Mouse (Mus musculus) right cerebral cortex, postnatal 36 days (tissue): ENCODE data around the gene Icosl.
"Not testable (repeated sequence)": the region's sequence is repeated elsewhere in the genome, so short reads cannot be mapped to it uniquely, and the experiment has no call there.

Experiments
- DNase-seq, 2 experiments: peaks; one replicate each; pipeline ENCODE4 v3.0.0; 2022; ENCODE audit warnings: low spot score in 2 of 2, mixed read lengths in 1 of 2

Gene Icosl

DNA sequence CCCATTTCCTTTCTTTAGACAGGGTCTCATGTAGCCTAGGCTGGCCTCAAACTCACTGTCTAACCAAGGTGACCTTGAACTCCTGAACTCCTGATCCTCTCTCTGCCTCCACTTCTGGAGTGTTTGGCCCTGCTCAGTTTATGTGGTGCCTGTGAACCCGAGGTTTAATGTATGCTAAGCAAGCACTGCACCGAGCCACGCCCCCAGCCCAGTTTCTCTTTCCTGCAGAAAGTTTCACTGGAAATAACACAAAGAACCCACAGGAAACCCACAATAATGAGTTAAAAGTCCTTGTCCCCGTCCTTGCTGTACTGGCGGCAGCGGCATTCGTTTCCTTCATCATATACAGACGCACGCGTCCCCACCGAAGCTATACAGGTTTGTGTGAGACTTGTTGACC is 5.9 kb downstream of the Icosl start:
- DNase-seq = no peak

DNA sequence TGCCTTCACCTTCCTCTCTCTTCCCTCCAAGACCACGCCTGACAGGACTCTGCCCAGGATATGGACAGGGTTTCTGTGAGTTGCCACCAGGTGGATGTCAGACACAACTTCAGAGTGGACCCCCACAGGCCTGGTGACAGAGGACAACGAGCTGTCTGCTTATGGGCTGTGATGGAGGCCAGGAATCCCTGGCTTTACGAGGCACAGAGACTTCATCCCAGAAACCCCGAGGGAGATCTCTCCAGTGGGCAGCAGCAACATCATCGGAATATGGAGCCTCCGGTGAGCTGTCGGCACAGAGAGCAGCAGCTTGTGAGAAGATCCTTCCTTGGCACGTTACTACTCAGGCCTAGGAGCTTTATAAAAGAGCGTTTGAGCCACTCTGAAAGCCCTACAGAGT is 8.8 kb downstream of the Icosl start:
- DNase-seq = no peak

GRCm38 (mm10) chr10:78078276-78078675 is 9.2 kb downstream of the Icosl start:
- DNase-seq = no peak

DNA sequence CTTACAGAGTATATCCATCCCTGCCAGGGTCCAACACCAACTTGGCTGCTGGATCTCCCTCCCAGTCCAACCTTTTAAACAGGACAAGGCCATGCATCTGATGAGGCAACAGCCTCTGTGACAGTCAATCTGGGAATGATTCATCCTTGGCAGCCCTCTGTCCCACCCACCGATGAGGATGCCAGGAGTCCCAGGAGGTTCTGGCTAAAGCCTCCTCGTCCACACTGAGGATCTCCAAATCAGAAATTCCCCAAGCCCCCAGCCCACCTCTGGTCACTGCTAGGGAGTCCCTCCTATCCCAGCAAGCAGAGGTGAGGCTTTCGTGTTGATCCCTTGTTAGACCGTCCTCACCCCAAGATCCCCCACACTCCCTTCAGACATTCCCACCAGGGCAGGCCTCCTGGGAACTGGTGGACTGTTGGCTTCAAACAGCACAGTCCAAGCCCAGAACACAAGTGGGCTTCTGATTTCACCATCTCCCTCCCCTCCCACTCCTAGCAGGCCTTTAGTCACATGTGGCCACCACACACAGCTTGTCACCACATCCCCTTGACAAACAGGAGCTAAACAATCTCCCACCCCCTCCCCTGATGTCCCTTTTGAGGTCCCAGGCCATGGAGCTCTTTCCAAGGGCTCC is 11.0 kb downstream of the Icosl start:
- DNase-seq = no peak

DNA sequence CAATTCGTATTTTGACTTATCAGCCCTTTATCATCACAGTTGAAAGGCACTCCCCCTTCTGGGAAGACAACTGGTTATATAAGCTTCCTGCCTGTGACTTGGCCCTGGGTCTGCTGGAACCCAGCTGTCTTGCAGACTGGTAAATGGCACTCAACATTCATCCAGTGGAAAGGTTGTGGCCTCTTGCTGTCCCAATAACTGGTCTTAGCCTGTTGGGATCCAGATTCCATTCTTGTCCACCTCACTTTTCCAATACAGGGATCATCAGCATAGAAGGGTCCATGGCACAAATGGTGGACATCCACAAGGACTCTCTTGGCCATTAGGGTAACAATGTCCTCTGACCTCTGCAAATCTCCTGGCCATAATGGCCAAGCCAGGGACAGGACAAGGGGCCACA is 15.0 kb downstream of the Icosl start:
- DNase-seq = no peak

DNA sequence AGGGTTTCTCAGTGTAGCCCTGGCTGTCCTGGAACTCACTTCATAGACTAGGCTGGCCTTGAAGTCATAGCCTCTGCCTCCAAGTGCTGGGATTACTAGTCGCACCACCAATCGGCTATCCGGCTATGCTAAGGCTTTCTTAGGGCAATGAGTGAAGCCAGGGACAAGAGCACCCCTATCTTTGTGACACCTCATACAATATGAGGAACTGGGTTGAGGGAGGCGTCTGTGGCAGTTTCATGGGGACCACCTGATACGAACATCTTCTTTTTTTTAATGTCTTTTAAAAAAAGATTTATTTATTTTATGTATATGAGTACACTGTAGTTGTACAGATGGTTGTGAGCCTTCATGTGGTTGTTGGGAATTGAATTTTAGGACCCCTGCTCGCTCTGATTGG is 16.6 kb downstream of the Icosl start:
- no peak for DNase-seq

- no peak for DNase-seq
These were observed 17.5 kb downstream of the Icosl start for GRCm38 (mm10) chr10:78086444-78087061.

GRCm38 (mm10) chr10:78087101-78087511 is 18.0 kb downstream of the Icosl start:
- no peak for DNase-seq

- no peak for DNase-seq
These were observed 21.1 kb downstream of the Icosl start for GRCm38 (mm10) chr10:78090246-78090645.

GRCm38 (mm10) chr10:78090706-78091491 is 21.8 kb downstream of the Icosl start:
- DNase-seq = no peak

DNA sequence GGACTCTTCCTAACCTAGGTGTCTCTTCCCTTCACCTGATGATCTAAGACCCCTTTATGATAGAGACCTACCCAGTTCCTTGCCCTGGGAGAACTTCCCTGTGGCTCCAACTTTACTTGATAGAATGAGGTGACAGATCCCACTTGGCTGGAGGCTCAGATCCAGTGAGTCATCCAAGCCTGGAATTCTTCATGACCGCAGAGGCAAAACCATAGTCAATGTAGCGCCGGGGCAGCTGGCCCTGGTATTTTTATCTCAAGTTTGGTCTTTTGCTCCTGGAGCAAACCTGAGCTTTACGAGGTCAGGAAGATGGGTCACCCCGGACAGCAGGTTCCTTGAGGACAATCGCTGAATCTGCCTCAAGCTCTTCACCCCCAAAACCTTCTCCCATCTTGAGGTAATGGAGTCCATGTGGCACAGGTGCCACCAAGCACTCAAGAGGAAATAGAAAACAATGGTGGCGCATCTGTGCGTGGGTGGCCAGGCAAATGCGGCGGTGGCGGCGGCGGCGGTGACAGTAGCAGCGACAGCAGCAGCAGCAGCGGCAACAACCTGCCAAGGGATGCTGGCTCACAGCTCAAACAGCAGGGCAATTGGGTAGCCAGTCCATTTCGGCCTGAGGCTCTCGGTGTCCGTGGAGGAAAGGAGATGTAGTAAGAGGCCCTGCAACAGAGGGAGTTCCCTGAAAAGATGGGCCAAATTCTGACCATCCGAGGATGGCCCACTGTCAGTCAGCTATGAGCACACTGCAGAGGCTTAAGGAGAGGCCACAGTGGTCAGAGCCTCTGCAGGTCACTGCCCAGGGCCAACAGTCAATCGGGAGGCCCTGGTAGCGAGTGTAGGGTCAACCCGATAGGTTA is 23.0 kb downstream of the Icosl start:
- no peak for DNase-seq

DNA sequence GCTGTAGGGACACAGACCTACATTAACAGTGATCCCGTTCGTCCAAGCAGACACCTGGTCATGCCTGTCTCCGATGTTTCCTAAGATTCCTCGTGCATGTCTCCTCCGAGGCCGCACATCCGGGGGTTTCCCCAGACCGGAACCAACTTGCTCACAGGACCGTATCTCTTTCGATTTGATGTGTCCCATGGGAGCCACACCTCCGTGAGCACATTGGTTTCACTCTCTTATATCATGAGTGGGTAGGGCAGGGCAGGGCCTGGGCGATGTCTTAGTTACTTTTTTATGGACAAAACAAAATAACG is 23.6 kb downstream of the Icosl start:
- no peak for DNase-seq

GRCm38 (mm10) chr10:78095221-78095620 is 26.1 kb downstream of the Icosl start:
- DNase-seq = no peak

- DNase-seq = no peak
These were observed 27.1 kb downstream of the Icosl start for GRCm38 (mm10) chr10:78095954-78096931.

- not testable (repeated sequence) for DNase-seq
These were observed 30.8 kb downstream of the Icosl start for GRCm38 (mm10) chr10:78099860-78100259.

DNA sequence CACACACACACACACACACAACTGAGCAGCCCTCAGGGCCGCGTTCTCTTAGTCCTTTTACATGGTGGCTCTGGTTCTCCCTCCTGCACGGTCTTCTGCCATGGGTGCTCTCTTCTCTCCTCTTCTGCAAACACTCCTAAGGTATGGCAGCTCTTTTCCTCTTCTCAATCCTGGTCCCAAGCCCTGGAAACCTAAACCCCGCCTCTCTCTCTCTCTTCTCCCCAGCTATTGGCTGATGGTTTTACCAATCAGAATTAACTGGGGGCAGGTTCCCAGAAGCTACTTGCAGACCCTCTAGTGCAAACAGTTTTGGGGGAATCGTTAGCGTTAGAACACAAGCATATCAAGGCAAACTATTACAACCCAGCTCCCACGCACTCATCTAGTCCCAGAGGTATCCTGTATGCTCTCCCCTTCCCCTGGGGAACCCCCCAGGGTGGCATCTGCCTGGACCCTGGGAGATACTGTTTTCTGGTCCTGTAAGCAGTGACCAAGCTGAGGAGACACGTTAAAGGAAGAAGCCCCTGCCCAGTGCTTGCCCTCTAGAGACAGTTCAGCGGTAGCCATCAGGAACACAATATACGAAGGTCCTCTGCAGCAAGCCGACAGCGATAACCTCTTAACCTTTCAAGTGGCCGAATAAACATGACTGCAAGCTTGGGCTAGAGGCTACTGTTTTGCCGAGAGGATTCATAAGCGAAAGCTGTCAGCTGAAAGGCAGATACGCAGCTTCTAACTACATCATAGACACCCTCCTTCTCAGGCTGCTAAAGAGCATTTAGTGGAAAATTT is 32.1 kb downstream of the Icosl start:
- no peak for DNase-seq

DNA sequence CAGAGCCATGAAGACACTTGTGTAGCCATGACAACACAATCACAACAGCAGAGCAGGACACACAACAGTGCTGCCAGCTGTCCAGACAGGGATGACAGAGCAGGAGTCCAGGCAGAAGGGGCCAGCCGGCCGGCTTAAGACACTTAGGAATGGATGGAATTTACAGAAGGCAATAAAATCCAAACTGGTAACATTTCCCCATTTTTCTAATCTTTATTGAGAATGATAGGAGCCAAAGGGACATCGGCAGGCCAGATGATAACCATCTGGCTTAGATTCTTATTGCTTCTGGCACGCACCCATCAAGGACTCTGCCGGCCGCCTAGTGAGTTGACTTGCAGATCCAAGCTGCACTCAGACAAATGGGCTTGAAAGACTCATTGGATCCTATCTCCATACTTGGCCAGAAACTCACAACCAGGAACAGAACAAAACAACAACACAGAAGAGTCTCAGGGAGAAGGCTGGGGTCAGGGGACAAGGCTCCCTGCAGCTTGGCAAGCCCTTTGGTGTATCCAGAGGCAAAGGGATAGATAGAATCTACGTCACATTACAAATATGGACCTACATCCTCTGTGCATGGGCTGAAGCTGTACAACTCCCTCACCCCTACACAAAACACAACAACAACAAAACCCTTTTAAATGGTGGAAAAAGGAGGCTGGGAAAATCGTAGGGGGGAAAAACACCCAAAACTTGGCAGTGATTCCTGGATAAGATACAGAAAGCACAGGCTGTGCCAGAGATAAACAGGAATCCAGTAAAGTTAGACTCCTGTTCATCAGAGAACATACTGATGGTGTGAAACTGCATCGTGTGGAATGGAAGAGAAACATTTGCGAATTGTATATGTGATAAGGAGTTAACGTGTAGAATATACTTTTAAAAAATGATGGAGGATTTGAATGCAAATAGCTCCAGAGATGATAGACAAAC is 35.7 kb downstream of the Icosl start:
- DNase-seq = no peak

- peak; percentile 13 to 34 for DNase-seq
These were observed 36.4 kb downstream of the Icosl start for GRCm38 (mm10) chr10:78105548-78105947.

DNA sequence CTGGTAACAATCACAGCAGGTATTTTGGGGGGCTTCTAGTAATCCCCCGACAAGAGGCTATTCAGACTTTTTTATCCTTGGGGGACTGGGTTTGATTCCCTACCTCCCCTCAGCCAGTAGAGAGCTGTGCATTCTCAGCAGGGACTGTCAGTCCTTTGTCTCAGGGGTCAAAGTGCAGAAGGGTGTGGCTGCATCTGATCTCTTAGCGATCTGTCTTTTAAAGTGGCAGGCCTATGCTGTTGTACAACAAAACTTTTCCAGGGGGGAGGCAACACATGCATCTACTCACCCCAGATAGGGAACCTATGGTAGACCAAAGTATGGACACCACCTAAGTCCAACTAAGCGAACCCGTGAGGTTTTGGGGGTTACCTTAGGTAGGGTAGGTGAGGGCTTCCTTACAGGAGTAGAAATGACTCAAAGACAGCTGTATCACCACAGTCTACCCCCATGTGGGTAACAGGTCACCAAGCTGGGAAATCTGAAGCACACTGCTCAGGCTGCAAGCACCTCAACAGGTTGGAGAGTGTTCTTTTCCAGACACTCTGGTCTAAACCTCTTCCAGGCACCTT is 45.5 kb downstream of the Icosl start:
- no peak for DNase-seq
